Mouse (Mus musculus) limb, embryonic 11.5 days (tissue): ENCODE data around the gene Unc80. TPM values are rescaled to one million over a fixed set of nuclear protein-coding genes. Genes with fewer than 3 reads are reported as not detected.
"Not testable (repeated sequence)": the region's sequence is repeated elsewhere in the genome, so short reads cannot be mapped to it uniquely, and the experiment has no call there.

ENCODE experiments used
- ATAC-seq: fragments of 200-750 bp; cut with Nextera tagmentation; 2 replicates; pipeline ENCODE4 v1.8.0; 2017; ENCODE audit warnings: low read depth; ENCODE audit not compliant: insufficient number of reproducible peaks, low FRiP score, low TSS enrichment
- DNase-seq: peaks from one replicate; pipeline ENCODE4 v3.0.0-alpha.2; 2015; ENCODE audit warnings: low spot score
- H3K27ac ChIP-seq: fragments of 300-500 bp; sonication (generic); replicated peaks from 2 replicates; pipeline ENCODE4 v1.5.1; 2014; ENCODE audit warnings: low read depth, mild to moderate bottlenecking, low read length
- H3K27me3 ChIP-seq: fragments of 300-500 bp; sonication (generic); 2 replicates; pipeline ENCODE4 v1.6.1; 2014; ENCODE audit warnings: mild to moderate bottlenecking, low read length, mixed read lengths; ENCODE audit not compliant: control insufficient read depth, insufficient read depth
- H3K36me3 ChIP-seq: fragments of 300-500 bp; sonication (generic); 2 replicates; pipeline ENCODE4 v1.6.1; 2014; ENCODE audit warnings: mild to moderate bottlenecking, low read length, moderate library complexity, mixed read lengths; ENCODE audit not compliant: control insufficient read depth, insufficient read depth
- H3K4me1 ChIP-seq: fragments of 300-500 bp; sonication (generic); 2 replicates; pipeline ENCODE4 v1.6.1; 2014; ENCODE audit warnings: low read length, mixed read lengths; ENCODE audit not compliant: control insufficient read depth, insufficient read depth
- H3K4me2 ChIP-seq: fragments of 300-500 bp; sonication (generic); 2 replicates; pipeline ENCODE4 v1.6.1; 2014; ENCODE audit warnings: low read depth, mild to moderate bottlenecking, moderate library complexity; ENCODE audit not compliant: severe bottlenecking
- H3K4me3 ChIP-seq: fragments of 300-500 bp; sonication (generic); 2 replicates; pipeline ENCODE4 v1.5.1; 2014; ENCODE audit warnings: low read depth, low read length
- H3K9ac ChIP-seq: fragments of 300-500 bp; sonication (generic); 2 replicates; pipeline ENCODE4 v1.6.1; 2014; ENCODE audit warnings: mild to moderate bottlenecking, low read length
- H3K9me3 ChIP-seq: fragments of 300-500 bp; sonication (generic); 2 replicates; pipeline ENCODE4 v1.6.1; 2016; ENCODE audit warnings: low read length; ENCODE audit not compliant: control insufficient read depth
- WGBS: fragments of 180-500 bp; shearing (Covaris S2); extraction: QIAGEN DNeasy Blood & Tissue Kit; methylation state at CpG from one replicate; pipeline ENCODE4 v1.1.7; 2014; 5-methylcytosine and 5-hydroxymethylcytosine counted together
- polyA plus RNA-seq: library from polyadenylated mRNA; unstranded; fragments of >200 nt; fragmentation: Nextera tagmentation; extraction: Ambion mirVana; gene quantifications from 2 replicates; pipeline ENCODE4 v1.2.1, GENCODE M21; 2014

The Unc80 gene
- polyA plus RNA-seq, 1 experiment from 2014 or later: 0.13 TPM

GRCm38 (mm10) chr1:66692308-66692707 is 224.1 kb downstream of the Unc80 start:
- Histone ChIP-seq H3K4me2 (no peak overlapping the region), H3K4me3 (no peak overlapping the region), H3K27ac (no peak overlapping the region), H3K9me3 (no peaks in the 10 kb centered on the region), H3K4me1 (no peaks in the 10 kb centered on the region), H3K9ac (no peak overlapping the region), H3K27me3 (no peaks in the 10 kb centered on the region), H3K36me3 (no peaks in the 10 kb centered on the region)
- ATAC-seq: no peak
- DNase-seq: no peak
- WGBS: 81% methylated on average over 1 of the region's 1 CpGs

DNA sequence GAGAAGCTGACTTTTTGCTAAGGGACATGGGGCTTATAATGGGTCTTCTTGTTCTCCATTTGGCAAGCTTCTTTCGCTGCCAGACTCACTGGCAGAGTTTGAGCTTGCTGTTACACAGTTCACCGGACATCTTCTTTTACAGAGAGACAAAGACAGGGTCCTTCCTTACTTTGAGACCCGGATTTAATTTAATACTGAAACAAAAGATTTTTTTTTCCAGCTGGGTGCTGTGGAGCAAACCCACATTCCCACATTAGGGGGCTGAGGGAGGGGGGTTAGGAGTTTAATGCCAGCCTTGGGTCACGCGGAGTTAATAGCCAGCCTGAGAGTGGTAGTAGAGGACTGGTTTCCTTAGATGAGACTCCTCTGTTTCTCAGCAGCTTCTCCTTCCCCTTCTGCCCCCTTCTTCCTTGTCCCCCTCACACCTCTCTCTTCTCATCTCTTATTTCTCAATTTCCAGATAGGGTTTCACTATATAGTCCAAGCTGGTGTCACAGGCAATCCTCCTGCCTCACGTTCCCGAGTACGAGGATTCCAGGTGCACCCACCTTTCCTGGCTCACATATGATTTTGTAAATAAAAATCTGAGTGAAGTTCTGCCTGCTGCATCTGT is 224.7 kb downstream of the Unc80 start:
- Histone ChIP-seq H3K36me3 (no peaks in the 10 kb centered on the region), H3K9ac (no peak overlapping the region), H3K9me3 (no peaks in the 10 kb centered on the region), H3K27ac (no peak overlapping the region), H3K4me1 (no peaks in the 10 kb centered on the region), H3K27me3 (no peaks in the 10 kb centered on the region), H3K4me3 (no peak overlapping the region), H3K4me2 (no peak overlapping the region)
- DNase-seq: no peak
- 88% methylated on average over 8 of the region's 8 CpGs for WGBS
- no peak for ATAC-seq

- no peaks in the 10 kb centered on the region for H3K36me3 ChIP-seq
- no peak overlapping the region for H3K4me3 ChIP-seq
- H3K27ac ChIP-seq: no peak overlapping the region
- no peak for ATAC-seq
- no peak overlapping the region for H3K4me2 ChIP-seq
- no peaks in the 10 kb centered on the region for H3K9me3 ChIP-seq
- H3K27me3 ChIP-seq: no peaks in the 10 kb centered on the region
- WGBS: 77% methylated on average over 5 of the region's 5 CpGs
- DNase-seq: no peak
- H3K4me1 ChIP-seq: no peaks in the 10 kb centered on the region
- no peak overlapping the region for H3K9ac ChIP-seq
Observed at GRCm38 (mm10) chr1:66694266-66694665, 226.1 kb downstream of the Unc80 start.

DNA sequence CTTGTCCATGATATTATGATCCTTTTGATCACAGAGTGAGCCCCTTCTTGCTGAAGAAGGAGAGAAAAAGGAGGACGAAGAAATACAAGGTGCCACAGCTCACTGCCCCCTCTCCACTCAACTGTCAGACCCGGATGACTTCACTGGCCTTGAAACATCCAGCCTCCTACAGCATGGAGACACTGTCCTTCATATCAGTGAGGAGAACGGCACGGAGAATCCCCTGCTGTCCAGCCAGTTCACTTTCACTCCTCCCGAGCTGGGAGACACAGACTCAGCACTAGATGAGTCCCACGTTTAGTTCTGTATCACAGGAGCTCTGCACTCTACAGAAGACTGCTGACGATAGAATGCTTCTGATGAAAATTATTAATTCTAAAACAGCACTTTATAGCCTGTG is 227.1 kb downstream of the Unc80 start:
- Histone ChIP-seq H3K27ac (no peak overlapping the region), H3K4me2 (no peak overlapping the region), H3K27me3 (no peaks in the 10 kb centered on the region), H3K9me3 (no peaks in the 10 kb centered on the region), H3K4me3 (no peak overlapping the region), H3K36me3 (no peaks in the 10 kb centered on the region), H3K4me1 (no peaks in the 10 kb centered on the region), H3K9ac (no peak overlapping the region)
- no peak for DNase-seq
- no peak for ATAC-seq
- 74% methylated on average over 7 of the region's 7 CpGs for WGBS

- not testable (repeated sequence) for H3K4me3 ChIP-seq, H3K36me3 ChIP-seq, H3K9ac ChIP-seq, DNase-seq, H3K27me3 ChIP-seq, H3K9me3 ChIP-seq, H3K4me1 ChIP-seq, H3K27ac ChIP-seq, H3K4me2 ChIP-seq, ATAC-seq
- 88% methylated on average over 10 of the region's 10 CpGs for WGBS
Observed at GRCm38 (mm10) chr1:66699630-66700029, 231.5 kb downstream of the Unc80 start.

GRCm38 (mm10) chr1:66700149-66700692 is 232.1 kb downstream of the Unc80 start:
- H3K9me3 ChIP-seq: no peaks in the 10 kb centered on the region
- H3K9ac ChIP-seq: no peak overlapping the region
- peaks cover 7% of the 10 kb centered on the region; the same call in 1 of the 2 replicates for H3K4me1 ChIP-seq
- H3K27me3 ChIP-seq: no peaks in the 10 kb centered on the region
- ATAC-seq: peak; percentile 45
- WGBS: 50% methylated on average over 5 of the region's 5 CpGs
- no peak overlapping the region for H3K27ac ChIP-seq
- peak overlapping the region; percentile 79; the same call in 1 of the 2 replicates for H3K4me3 ChIP-seq
- H3K36me3 ChIP-seq: 0 out of 2 replicates have a peak, but pooled peaks cover 3% of the 10 kb centered on the region
- peak overlapping the region; percentile 60; the same call in 1 of the 2 replicates for H3K4me2 ChIP-seq
- no peak for DNase-seq

- peak; percentile 99 for ATAC-seq
- 1% methylated on average over 73 of the region's 73 CpGs for WGBS
- Histone ChIP-seq H3K9me3 (no peaks in the 10 kb centered on the region), H3K4me1 (peaks cover 7% of the 10 kb centered on the region; the same call in 1 of the 2 replicates), H3K36me3 (0 out of 2 replicates have a peak, but pooled peaks cover 3% of the 10 kb centered on the region), H3K9ac (peak within 1 kb of the TSS; percentile 83), H3K27me3 (no peaks in the 10 kb centered on the region), H3K27ac (peak within 1 kb of the TSS; percentile 52), H3K4me2 (peak within 1 kb of the TSS; percentile 60), H3K4me3 (peak within 1 kb of the TSS; percentile 79)
- peak; percentile 97 for DNase-seq
Observed at GRCm38 (mm10) chr1:66700693-66701575, 232.8 kb downstream of the Unc80 start, which contains the start of gene Rpe. Rpe (plus strand) TSS chr1:66700831.

DNA sequence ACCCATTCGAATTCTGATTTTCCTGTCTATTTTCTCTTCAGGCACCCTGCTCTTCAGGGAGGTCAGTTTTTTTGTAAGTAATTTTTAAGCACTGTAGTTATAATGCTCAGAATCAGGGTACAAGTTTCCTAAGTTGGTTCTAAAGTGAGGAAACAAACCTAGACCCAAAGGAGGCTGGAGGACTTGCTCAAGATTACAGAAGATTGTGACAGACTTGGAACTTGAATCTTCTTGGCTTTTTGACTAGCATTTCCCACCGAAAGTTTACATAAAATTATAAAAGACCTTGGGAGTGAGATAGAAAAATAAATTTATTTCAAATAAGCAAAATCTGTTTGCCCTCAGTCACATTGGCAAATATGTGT is 233.4 kb downstream of the Unc80 start:
- ATAC-seq (no peak), DNase-seq (no peak)
- Histone ChIP-seq H3K4me2 (peak overlapping the region; percentile 60), H3K27me3 (no peaks in the 10 kb centered on the region), H3K4me1 (peaks cover 7% of the 10 kb centered on the region; the same call in 1 of the 2 replicates), H3K36me3 (0 out of 2 replicates have a peak, but pooled peaks cover 3% of the 10 kb centered on the region), H3K9ac (peak overlapping the region; percentile 83), H3K9me3 (no peaks in the 10 kb centered on the region), H3K4me3 (peak overlapping the region; percentile 79), H3K27ac (no peak overlapping the region)
- WGBS: 32% methylated on average over 2 of the region's 2 CpGs
